Mouse (Mus musculus): ENCODE results near the gene Prcc.
"Not testable (repeated sequence)": the region's sequence is repeated elsewhere in the genome, so short reads cannot be mapped to it uniquely, and the experiment has no call there.

Prcc gene

DNA sequence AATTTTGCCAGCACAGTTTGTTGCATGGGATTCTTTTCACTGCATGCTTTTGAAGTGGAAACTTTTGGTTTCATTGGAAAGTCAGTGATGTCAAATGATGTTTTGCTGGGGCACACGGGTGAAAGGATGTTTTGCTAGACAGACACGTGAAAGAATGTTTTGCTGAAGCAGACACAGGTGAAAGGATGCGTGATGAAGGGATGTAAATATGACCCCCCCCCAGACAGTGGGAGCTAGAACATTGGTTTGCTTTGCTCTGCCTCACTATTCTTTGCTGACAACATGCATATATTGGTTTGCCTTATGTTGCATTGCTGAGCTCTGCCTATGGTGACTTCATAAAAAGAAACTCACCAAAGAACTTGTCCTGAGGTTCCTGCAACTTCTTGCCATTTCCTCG, 40.4 kb downstream of the Prcc start:
- DNase-seq = no peak

DNA sequence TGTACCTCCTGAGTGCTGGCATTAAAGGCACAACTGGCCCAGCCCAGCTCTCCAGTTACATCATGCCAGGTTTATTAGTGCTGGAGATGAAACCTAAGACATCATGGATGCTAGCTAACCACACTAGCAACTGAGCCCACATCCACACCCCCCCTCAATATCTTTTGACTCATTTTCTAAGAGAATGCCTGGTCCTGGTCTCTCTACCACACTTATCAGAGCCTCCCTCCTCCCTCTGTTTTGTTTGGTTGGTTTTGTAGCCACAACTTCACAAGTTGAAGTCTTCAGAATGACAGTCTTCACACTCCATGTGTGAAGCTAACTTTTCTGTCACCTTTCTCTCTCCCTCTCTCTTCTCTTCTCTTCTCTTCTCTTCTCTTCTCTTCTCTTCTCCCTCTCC, 44.5 kb downstream of the Prcc start:
- no peak for DNase-seq

DNA sequence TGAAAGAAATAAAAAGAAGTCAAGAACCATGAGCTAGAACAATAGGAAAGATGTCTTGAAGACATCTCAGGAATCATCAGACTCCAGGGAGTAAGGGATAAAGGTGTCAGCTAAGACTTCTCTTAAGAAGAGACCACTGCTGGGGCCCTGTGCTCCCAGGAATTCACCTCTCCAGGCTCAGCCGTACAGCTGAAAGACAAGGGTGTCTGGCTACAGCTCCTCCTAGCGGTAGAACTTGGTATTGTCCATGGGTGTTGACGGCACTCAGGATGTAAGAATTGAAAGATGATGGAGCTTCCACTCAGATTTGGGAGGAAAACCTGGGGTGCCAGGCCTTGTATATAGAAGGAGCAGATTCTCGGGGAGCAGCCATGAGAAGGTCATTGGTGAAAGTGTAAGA, 46.8 kb downstream of the Prcc start:
- DNase-seq = peak; percentile 71 to 79

- DNase-seq = peak; percentile 52 to 60
These were observed 51.9 kb downstream of the Prcc start for GRCm38 (mm10) chr3:87833482-87833881.

DNA sequence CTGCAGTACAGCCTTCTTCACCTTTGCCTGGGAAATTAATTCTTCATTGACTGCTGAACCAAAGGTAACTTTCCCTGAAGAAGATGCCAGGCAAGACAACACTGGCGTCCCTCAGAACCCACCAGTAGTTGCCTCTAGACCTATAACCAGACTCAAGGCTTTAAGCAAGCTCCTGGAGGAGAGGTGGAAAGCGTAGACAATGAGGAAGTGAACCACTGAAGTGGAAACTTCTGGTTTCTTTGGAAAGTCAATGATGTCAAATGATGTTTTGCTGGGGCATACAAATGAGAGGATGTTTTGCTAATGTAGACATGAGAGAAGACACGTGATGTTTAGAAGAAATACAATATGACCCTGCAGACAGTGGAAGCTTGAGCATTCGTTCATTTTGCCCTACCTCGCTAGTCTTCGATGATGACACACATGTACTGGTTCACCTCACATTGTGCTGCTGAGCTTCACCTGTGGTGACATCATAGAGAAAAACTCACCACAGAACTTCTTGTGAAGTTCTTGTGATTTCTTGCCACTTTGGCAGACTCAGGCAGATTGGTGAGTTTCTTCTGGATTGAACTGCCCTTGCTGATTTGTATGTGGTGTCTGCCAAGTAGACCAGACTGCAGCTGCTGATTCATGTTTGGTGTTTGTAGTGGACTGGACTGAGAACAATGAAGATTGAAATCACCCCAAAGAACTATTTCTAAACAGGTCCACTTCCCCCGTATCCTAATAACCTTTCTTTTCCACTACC, 53.1 kb downstream of the Prcc start:
- DNase-seq = no peak

DNA sequence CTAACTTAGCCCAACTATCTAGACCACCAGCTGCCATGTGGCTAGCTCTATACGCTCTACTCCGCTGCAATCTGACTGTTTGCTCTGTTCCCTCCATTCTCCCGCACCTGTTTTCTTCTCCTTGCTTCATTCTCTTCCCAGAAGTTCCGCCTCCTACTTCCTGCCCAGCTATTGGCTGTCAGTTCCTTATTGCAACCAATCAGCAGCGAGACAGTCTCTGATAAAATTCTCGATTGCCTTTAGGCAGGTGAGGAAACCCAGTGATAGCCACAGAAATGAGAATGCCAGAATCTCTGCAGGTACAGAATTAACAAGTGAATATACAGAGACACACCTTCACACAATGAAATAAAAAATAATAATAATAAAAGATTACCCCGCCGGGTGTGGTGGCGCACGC, 56.4 kb downstream of the Prcc start:
- DNase-seq = no peak

DNA sequence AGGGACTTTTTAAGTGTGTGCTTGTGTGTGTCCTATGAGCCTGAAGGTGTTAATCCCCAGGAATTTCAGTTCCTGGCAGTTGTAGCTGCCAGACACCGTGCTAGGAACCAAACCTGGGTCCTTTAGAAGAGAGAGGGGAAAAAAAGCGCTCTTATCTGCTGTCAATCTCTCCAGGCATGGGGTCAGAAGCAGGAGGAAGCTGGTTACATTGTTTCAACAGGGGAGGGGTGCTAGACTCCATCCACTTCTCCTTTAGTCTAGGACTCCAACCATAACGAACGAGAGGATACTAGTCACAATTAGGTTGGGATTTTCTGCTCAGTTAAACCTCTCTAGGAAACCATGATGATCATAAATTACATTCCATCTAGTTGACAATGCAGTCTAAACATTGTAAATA, 57.0 kb downstream of the Prcc start:
- DNase-seq = no peak

DNA sequence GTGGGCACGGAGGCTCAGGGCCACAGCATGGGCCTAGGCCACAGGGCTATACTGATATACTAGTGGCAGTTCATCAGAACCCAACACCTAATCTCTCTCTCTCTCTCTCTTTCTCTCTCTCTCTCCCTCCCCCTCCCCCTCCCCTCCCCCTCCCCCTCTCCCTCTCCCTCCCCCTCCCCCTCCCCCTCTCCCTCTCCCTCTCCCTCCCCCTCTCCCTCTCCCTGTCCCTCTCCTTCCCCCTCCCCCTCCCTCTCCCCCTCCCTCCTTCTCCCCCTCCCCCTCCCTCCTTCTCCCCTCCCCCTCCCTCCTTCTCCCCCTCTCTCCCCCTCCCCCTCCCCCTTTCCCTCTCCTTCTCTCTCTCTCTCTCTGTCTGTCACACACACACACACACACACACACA, 61.2 kb downstream of the Prcc start, which contains the start of gene Pear1:
TSS of gene Pear1 (minus strand) at position 101 of the 400 bp plus-strand sequence.
- not testable (repeated sequence) for DNase-seq

GRCm38 (mm10) chr3:87818226-87818625, 67.2 kb downstream of the Prcc start:
- DNase-seq = no peak

- peak; percentile 48 to 60 for DNase-seq
These were observed 68.7 kb downstream of the Prcc start for GRCm38 (mm10) chr3:87816646-87817093.

- DNase-seq = no peak
These were observed 69.2 kb downstream of the Prcc start for GRCm38 (mm10) chr3:87816166-87816565.

- DNase-seq = no peak
These were observed 72.5 kb downstream of the Prcc start for GRCm38 (mm10) chr3:87812873-87813272.

GRCm38 (mm10) chr3:87812413-87812812, 73.0 kb downstream of the Prcc start:
- no peak for DNase-seq

DNA sequence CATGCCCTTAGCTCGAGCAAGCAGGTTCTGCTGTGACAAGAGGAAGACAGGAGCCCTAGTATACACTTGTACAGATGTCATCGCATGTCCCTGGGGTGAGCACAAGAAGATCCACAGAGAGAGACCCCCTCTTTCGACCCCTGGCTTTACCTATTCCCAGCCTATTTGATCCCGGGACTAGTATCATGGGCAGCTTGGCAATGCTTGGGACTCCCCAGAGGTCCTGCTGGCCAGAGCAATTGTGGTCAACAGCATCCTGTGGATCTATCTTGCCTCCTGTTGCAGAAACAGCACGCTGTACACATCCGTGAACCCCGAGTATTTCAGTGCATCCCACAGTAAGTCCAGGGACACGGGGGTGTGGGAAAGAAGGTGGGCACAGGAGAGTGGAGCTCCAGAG, 74.1 kb downstream of the Prcc start:
- no peak for DNase-seq

DNA sequence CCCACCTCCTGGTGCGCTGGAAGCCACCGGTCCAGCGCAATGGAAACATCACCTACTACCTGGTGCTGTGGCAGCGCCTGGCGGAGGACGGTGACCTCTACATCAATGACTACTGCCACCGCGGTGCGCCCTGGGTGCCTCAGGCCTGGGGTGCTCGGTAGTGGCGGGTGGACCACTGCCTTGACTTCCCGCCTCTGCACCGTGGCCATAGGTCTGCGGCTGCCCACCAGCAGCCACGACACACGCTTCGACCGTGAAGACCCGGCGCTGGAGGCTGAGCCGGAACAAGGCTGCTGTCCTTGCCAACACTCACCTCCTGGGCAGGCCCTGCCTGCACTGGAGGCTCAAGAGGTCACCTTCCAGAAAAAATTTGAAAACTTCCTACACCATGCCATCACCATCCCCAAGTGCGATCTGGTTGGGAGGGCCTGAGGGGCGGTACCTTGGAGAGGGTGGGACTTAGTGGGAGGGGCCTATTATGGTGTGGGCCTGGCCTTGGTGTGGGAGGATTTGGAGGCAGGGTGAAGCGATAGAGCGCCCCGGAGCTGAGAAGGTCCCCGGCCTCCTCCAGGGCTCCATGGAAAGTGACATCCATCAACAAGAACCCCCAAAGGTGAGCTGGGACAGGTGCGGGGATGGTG, 76.0 kb downstream of the Prcc start:
- no peak for DNase-seq
